Mouse (Mus musculus) thymus, adult 2 months (tissue): ENCODE results near the gene Chrna9. TPM values are rescaled to one million over a fixed set of nuclear protein-coding genes. Genes with fewer than 3 reads are reported as not detected.
A peak's percentile ranks its signal among the peaks of the same experiment; 100 is the strongest.

ENCODE experiments used
- DNase-seq: peaks from one replicate; pipeline ENCODE4 v3.0.0; 2021
- H3K27ac ChIP-seq: fragments of 200-500 bp; 2 replicates; pipeline ENCODE4 v1.5.1; 2012; ENCODE audit warnings: low read length, control low read depth; ENCODE audit not compliant: control insufficient read depth, insufficient read depth
- H3K27me3 ChIP-seq: fragments of 200-500 bp; 2 replicates; pipeline ENCODE4 v1.6.1; 2012; ENCODE audit warnings: mild to moderate bottlenecking, low read length, moderate library complexity, mixed read lengths; ENCODE audit not compliant: control insufficient read depth, insufficient read depth
- H3K36me3 ChIP-seq: fragments of 200-500 bp; 2 replicates; pipeline ENCODE4 v1.6.1; 2012; ENCODE audit warnings: mild to moderate bottlenecking, low read length, moderate library complexity; ENCODE audit not compliant: control insufficient read depth, insufficient read depth
- H3K4me1 ChIP-seq: fragments of 200-500 bp; replicated peaks from 2 replicates; pipeline ENCODE4 v1.6.1; 2012; ENCODE audit warnings: low read length; ENCODE audit not compliant: control insufficient read depth, insufficient read depth
- H3K4me3 ChIP-seq: fragments of 200-500 bp; 2 replicates; pipeline ENCODE4 v1.5.1; 2012; ENCODE audit warnings: mild to moderate bottlenecking, low read length, control low read depth, moderate library complexity; ENCODE audit not compliant: control insufficient read depth, insufficient read depth
- CTCF ChIP-seq: fragments of 200-500 bp; IDR thresholded peaks from 2 replicates; pipeline ENCODE4 v1.5.1; 2012; ENCODE audit warnings: mild to moderate bottlenecking, control low read depth, low read length, moderate library complexity, borderline replicate concordance; ENCODE audit not compliant: control insufficient read depth, poor library complexity, insufficient read depth; ENCODE audit errors: extremely low read depth
- POLR2A ChIP-seq: fragments of 200-500 bp; IDR thresholded peaks from 2 replicates; pipeline ENCODE4 v1.6.1; 2012; ENCODE audit warnings: mild to moderate bottlenecking, low read length, control low read depth, moderate library complexity; ENCODE audit not compliant: control insufficient read depth, poor library complexity, insufficient read depth; ENCODE audit errors: extremely low read depth
- WGBS: fragments of 180-500 bp; shearing (Covaris S2); methylation state at CpG from one replicate; pipeline ENCODE4 v1.1.7; 2018; 5-methylcytosine and 5-hydroxymethylcytosine counted together
- polyA plus RNA-seq: library from polyadenylated mRNA; depleted of rRNA; stranded (reverse); fragments of >200 nt; gene quantifications from 2 replicates; pipeline ENCODE4 v1.2.3, GENCODE M21; 2012

Gene Chrna9
- polyA plus RNA-seq, 1 experiment: 251 TPM

DNA sequence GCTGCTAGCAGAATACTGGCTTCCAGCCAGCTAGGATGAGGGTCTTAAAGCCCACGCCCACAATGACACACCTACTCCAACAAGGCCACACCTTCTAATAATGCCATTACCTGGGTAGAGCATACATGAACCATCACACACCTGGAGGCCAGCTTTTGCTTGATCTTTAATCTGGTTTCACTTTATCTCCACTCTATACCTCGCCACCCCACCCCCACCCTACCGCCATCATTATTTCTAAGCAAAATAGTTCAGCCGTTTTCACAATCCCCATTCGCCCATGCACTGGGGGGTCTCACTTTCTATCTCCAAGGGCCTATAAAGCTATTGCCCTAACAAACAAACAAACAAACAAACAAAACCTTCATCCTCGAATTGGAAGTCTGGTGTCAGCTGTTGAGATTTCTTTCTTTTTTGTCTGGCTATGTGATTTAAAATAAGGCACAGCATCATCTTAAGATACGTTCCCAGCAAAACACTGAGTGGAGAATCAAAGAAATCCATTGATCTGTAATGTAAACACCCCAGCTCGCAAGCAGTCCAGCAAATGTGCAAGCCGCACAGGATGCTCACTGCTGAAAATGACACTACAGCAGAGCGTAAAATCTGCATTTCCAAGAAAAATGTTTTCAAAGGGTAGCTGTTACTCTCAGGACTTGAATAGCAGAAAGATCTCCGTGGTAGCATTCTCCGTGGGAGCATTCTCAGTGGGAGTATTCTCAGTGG, 13.9 kb upstream of the Chrna9 start:
- Histone ChIP-seq H3K27ac (no peak overlapping the region), H3K27me3 (no peaks in the 10 kb centered on the region)

DNA sequence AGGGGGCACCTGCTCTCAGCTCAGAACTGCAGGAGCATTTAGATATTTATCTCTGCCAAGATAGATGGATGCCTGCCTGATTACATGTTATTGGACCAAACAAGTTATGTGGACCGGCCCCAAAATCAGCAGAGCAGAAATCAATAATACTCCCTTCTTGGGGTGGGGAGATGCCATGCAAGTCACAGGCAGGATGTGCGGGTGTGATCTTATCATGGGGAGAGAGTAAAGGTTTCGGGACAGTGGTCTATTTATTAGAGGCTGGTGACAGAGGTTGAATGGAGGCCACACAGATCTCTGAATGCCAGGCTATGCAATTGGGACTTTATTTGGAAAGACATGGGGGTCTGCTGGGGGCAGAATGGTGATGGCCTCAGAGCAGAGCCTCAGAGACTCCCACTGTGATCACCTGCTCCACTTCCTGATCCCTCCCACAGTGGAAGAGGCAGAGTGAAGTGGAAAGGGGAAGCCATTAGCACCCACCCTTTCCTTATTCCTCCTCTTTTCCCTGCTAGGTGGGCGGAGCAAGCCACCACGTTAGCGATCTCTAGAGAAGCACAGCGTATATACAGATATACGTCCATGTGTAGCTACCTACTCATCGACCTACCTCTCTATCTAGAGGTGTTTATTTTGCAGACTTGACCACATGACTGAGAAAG, 13.1 kb upstream of the Chrna9 start:
- Histone ChIP-seq H3K27me3 (no peaks in the 10 kb centered on the region), H3K36me3 (no peaks in the 10 kb centered on the region), H3K4me1 (peaks cover 52% of the 10 kb centered on the region), H3K4me3 (no peak overlapping the region), H3K27ac (peak overlapping the region; percentile 24; the same call in 1 of the 2 replicates)
- 64% methylated on average over 9 of the region's 9 CpGs for WGBS
- DNase-seq: no peak
- TF ChIP-seq POLR2A: no peak
- no peak for TF ChIP-seq CTCF

More for the DNA sequence above, 13.9 kb upstream of the Chrna9 start:
- DNase-seq: no peak
- WGBS: 71% methylated on average over 12 of the region's 12 CpGs
- Histone ChIP-seq H3K36me3 (no peaks in the 10 kb centered on the region), H3K4me3 (no peak overlapping the region), H3K4me1 (peaks cover 44% of the 10 kb centered on the region)
- no peak for TF ChIP-seq CTCF
- TF ChIP-seq POLR2A: no peak

DNA sequence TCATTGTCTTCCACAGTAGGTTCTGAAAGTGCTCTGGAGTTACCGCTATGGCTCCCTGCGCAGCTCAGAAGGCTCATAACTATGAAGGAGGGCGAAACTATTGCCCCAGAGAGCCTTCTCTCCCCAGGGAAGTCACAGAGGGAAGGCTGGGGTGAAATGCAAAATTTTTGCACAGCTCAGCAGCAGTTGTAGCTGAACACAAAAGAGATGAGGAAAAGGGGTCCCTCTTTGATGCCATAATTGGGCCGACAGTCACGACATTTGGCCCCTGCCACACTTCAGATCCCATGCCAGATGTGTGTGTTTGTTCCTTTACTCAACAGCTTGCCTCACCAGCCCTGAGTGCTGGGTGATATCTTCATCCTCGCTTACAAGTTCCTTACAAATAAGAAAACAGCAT, 8.1 kb upstream of the Chrna9 start:
- Histone ChIP-seq H3K27me3 (no peaks in the 10 kb centered on the region), H3K4me1 (peaks cover 56% of the 10 kb centered on the region), H3K4me3 (peak overlapping the region; percentile 29), H3K36me3 (no peaks in the 10 kb centered on the region), H3K27ac (peak overlapping the region; percentile 100)
- no peak for TF ChIP-seq CTCF
- 0 out of 2 replicates have a peak, but pooled peaks have one; percentile 38 for TF ChIP-seq POLR2A
- peak; percentile 71 for DNase-seq
- 36% methylated on average over 6 of the region's 6 CpGs for WGBS

DNA sequence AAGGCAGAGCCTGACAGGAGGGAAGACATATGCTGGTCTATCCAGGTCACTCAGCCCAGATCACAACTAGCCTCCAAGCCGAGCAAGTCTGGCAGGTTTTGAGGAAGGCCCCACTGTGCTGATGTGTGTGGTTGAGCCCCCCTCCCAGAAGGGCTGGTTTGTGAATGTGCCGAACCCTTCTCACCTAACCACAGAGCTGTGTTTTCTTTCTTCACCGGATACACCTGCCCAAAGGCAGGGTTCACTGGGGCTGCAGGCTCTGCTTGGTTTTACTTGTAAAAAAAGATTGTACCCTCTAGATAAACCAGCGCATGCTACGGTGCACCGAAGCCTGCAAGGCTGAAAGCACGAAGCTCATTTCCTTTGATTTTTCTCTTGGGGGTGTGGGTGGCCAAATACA, 5.6 kb upstream of the Chrna9 start:
- peak; percentile 91 for DNase-seq
- Histone ChIP-seq H3K27me3 (no peaks in the 10 kb centered on the region), H3K36me3 (no peaks in the 10 kb centered on the region), H3K4me3 (no peak overlapping the region), H3K27ac (peak overlapping the region; percentile 80), H3K4me1 (peaks cover 53% of the 10 kb centered on the region)
- WGBS: under 1% methylated on average over 7 of the region's 7 CpGs
- TF ChIP-seq POLR2A (peak; percentile 39; the same call in 1 of the 2 replicates), CTCF (no peak)

DNA sequence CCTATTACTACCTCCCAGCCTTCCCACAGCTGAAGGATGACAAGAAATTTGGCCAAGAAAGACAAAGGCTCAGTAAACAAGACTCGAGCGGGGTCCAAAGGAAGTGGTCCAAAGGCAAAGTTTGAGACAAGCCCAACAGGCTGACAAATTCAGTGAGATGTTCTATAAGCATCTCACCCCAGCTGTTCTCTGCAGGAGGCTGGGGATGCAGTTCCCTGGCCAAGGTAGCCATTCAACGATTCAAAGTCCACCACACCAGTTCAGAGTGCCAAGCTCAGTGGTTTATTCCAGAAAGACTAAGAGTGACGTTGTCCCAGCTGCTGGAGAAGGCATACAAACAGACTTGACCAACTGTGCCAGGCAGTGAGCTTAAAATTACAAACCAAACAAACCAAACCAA, 4.5 kb upstream of the Chrna9 start:
- no peak overlapping the region for H3K4me3 ChIP-seq
- DNase-seq: no peak
- no peaks in the 10 kb centered on the region for H3K27me3 ChIP-seq
- peak overlapping the region; percentile 93 for H3K27ac ChIP-seq
- TF ChIP-seq CTCF (no peak), POLR2A (no peak)
- no peaks in the 10 kb centered on the region for H3K36me3 ChIP-seq
- H3K4me1 ChIP-seq: peaks cover 45% of the 10 kb centered on the region
- 26% methylated on average over 4 of the region's 4 CpGs for WGBS

DNA sequence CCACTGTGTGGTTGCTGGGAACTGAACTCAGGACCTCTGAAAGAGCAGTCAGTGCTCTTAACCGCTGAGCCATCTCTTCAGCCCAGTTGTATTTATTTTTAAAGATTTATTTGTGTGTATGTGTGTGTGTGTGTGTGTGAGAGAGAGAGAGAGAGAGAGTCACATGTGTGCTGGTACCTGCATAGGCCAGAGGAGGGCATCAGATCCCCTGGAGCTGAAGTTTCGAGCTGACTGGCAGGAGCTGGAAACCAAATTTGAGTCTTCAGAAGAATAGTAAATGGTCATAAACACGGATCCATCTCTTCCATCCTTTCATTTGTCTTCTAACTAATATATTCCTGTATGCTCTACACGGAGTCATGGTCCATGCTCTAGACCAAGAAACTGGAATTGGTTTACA, 1.5 kb upstream of the Chrna9 start:
- Histone ChIP-seq H3K4me1 (peaks cover 35% of the 10 kb centered on the region), H3K27ac (no peak overlapping the region; the same call in 1 of the 2 replicates), H3K4me3 (no peak overlapping the region), H3K36me3 (no peaks in the 10 kb centered on the region), H3K27me3 (no peaks in the 10 kb centered on the region)
- 97% methylated on average over 4 of the region's 4 CpGs for WGBS
- DNase-seq: no peak
- TF ChIP-seq POLR2A (no peak), CTCF (no peak)

DNA sequence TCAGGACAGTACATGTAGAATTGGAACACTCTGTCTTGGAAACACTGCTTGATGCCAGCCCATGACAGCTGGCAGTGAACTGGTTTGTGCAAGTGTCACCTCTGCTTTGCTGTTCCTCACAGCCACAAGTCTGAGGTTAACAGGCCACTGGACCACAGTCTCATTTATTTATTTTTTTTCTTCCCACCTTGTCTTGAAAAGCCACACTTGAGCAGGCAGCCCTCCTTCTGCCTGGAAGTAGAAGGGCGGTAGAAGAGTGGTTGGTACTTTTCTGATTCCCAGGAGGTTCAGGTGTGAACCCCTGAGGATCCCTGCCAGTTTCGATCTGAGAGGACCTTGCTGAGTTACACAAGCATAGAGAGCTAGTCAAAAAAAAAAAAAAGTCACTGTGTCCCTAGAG, 957 bp upstream of the Chrna9 start:
- no peaks in the 10 kb centered on the region for H3K36me3 ChIP-seq
- TF ChIP-seq CTCF (no peak), POLR2A (no peak)
- H3K27me3 ChIP-seq: no peaks in the 10 kb centered on the region
- H3K4me3 ChIP-seq: no peak overlapping the region
- H3K27ac ChIP-seq: peak overlapping the region; percentile 46
- DNase-seq: no peak
- WGBS: 55% methylated on average over 2 of the region's 2 CpGs
- H3K4me1 ChIP-seq: peaks cover 31% of the 10 kb centered on the region
